Mouse (Mus musculus): ENCODE results near the gene Ublcp1. TPM values are rescaled to one million over a fixed set of nuclear protein-coding genes. Genes with fewer than 3 reads are reported as not detected.

Ublcp1 gene
- polyA plus RNA-seq, 1 experiment, result 0.53 TPM

DNA sequence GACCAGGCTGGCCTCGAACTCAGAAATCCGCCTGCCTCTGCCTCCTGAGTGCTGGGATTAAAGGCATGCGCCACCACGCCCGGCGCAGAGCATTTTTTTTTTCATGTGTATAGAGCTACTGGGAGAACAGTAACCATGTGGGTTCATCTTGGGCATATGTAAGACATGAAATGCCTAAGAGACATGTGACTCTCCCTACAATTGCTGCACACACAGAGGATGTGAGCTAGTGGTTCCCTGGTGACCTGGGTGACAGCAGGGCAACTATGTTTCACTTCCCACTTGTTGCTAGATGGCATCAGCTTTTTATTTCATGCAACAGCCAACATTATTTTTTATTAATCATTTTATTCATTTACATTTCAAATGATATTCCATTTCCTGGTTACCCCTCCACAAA lies 32.5 kb downstream of the Ublcp1 start:
- H3K9me3 ChIP-seq (ENCODE audit: control insufficient read depth, low read length), result no peaks in the 10 kb centered on the region
- no peaks in the 10 kb centered on the region for H3K27me3 ChIP-seq (ENCODE audit: control insufficient read depth)
- no peak overlapping the region for H3K4me3 ChIP-seq (replicated peaks)
- H3K36me3 ChIP-seq (ENCODE audit: control insufficient read depth), result no peaks in the 10 kb centered on the region
- H3K4me1 ChIP-seq (ENCODE audit: control insufficient read depth), result no peaks in the 10 kb centered on the region
- TF ChIP-seq TAL1 (IDR thresholded peaks at IDR 0.05; ENCODE audit: low read length) (no peak), GATA1 (IDR thresholded peaks at IDR 0.05; ENCODE audit: low read length) (no peak)

DNA sequence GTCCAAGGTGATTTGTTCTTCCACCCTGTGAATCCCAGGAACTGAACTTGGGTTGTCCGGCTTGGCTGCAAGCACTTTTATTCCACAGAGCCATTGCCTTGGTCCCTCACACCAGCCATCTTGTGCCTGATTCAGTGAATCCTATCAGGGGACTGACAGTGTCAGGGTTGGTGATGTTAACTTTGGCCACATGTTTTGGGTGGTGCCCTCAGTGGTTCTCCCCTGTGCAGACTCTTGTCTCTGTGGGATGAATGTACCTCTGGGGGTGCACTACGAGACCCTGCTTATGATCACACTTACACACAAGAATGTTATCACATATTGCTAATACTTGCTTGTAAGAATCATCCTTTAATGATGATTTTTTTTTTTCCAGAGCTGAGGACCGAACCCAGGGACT lies 40.3 kb downstream of the Ublcp1 start:
- H3K36me3 ChIP-seq (ENCODE audit: control insufficient read depth), result no peaks in the 10 kb centered on the region
- no peaks in the 10 kb centered on the region for H3K27me3 ChIP-seq (ENCODE audit: control insufficient read depth)
- no peak for TF ChIP-seq GATA1 (IDR thresholded peaks at IDR 0.05; ENCODE audit: low read length)
- no peak for TF ChIP-seq TAL1 (IDR thresholded peaks at IDR 0.05; ENCODE audit: low read length)
- no peak overlapping the region for H3K4me3 ChIP-seq (replicated peaks)
- no peaks in the 10 kb centered on the region for H3K4me1 ChIP-seq (ENCODE audit: control insufficient read depth)
- no peaks in the 10 kb centered on the region for H3K9me3 ChIP-seq (ENCODE audit: control insufficient read depth, low read length)

DNA sequence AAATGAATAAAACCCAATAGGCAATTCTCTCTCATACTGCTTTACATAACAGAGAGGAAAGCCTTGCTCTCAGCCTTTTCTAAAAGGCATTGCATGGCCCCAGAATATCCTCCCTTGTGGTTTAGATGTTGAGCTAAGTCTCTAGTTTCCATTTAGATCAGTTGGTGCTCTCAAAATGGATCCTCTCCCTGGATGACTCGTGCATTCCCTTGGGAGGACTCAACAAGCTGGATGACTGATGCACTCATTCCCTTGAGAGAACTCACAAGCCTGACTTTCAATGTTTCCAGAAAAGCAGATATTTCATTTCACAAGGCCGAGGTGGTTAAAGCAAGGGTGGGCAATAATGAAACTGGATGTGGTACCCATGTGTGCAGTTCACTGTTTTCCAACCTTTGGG lies 42.3 kb downstream of the Ublcp1 start:
- H3K4me1 ChIP-seq (ENCODE audit: control insufficient read depth), result no peaks in the 10 kb centered on the region
- no peak for TF ChIP-seq GATA1 (IDR thresholded peaks at IDR 0.05; ENCODE audit: low read length)
- no peak for TF ChIP-seq TAL1 (IDR thresholded peaks at IDR 0.05; ENCODE audit: low read length)
- no peak overlapping the region for H3K4me3 ChIP-seq (replicated peaks)
- H3K27me3 ChIP-seq (ENCODE audit: control insufficient read depth), result peaks cover 8% of the 10 kb centered on the region
- no peaks in the 10 kb centered on the region for H3K36me3 ChIP-seq (ENCODE audit: control insufficient read depth)
- no peaks in the 10 kb centered on the region for H3K9me3 ChIP-seq (ENCODE audit: control insufficient read depth, low read length)

DNA sequence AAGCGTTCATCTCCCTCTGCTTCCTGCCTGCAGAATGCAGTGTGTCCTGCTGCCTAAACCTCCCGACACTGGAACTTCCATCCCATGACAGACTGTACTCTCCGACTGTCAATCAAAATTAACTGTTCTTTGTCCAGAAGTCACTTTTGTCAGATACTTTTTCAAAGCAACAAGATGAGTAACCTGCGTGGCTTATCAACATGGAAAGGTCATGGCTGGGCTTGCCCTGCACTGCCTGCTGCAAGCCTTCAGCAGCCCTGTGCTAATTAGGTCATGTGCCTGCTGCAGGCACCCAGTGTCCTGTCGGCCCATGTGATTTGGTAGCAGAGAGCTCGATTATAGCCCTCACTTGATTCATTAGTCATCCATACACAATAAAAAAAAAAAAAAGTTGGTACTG lies 44.7 kb downstream of the Ublcp1 start:
- H3K27me3 ChIP-seq (ENCODE audit: control insufficient read depth), result peaks cover 11% of the 10 kb centered on the region
- no peaks in the 10 kb centered on the region for H3K4me1 ChIP-seq (ENCODE audit: control insufficient read depth)

DNA sequence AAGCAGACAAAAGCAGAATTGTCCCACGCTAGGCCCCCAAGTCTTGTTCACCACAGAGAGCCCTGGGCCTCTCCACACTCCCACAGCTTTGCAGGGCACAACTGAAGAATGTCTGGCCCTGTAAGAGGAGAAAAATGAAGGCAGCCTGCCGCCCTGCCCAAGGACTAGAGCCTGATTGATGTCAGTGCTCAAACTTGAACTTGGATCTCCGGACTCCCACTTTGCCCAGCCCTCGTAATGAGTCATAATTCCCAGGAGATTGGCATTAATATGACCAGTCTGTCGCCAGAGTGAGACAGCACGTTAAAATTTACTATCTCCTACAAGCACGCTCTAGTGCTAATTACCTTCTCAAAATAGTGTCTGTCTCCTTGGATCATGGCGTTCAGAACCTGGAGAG lies 45.3 kb downstream of the Ublcp1 start:
- TF ChIP-seq TAL1 (IDR thresholded peaks at IDR 0.05; ENCODE audit: low read length), result no peak
- TF ChIP-seq GATA1 (IDR thresholded peaks at IDR 0.05; ENCODE audit: low read length), result no peak
- Histone ChIP-seq H3K27me3 (ENCODE audit: control insufficient read depth) (peaks cover 11% of the 10 kb centered on the region), H3K9me3 (ENCODE audit: control insufficient read depth, low read length) (no peaks in the 10 kb centered on the region), H3K4me1 (ENCODE audit: control insufficient read depth) (no peaks in the 10 kb centered on the region), H3K36me3 (ENCODE audit: control insufficient read depth) (no peaks in the 10 kb centered on the region), H3K4me3 (replicated peaks) (no peak overlapping the region)

More for the DNA sequence above, 44.7 kb downstream of the Ublcp1 start:
- Histone ChIP-seq H3K36me3 (ENCODE audit: control insufficient read depth) (no peaks in the 10 kb centered on the region), H3K4me3 (replicated peaks) (no peak overlapping the region), H3K9me3 (ENCODE audit: control insufficient read depth, low read length) (no peaks in the 10 kb centered on the region)
- TF ChIP-seq TAL1 (IDR thresholded peaks at IDR 0.05; ENCODE audit: low read length) (no peak), GATA1 (IDR thresholded peaks at IDR 0.05; ENCODE audit: low read length) (no peak)

DNA sequence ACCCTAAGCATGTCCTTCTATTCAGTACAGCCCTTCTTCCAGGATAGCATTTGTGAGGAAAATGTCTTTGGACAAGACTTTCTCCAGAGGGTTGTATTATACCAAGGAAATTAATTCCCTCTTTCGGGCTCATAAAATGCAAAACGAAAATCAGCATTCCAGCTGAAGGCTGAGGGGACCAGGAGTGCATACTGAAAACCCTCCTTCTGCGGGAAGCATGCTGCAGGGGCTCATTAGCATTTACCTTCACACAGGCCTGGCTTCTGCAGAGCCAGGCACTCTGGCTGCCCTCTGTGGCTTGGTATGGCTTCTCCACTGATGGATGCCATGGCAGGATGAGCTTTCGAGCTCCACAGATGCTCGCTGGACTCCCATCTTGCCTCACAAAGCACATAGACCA lies 46.3 kb downstream of the Ublcp1 start:
- Histone ChIP-seq H3K27me3 (ENCODE audit: control insufficient read depth) (peaks cover 11% of the 10 kb centered on the region), H3K4me1 (ENCODE audit: control insufficient read depth) (no peaks in the 10 kb centered on the region), H3K4me3 (replicated peaks) (no peak overlapping the region), H3K36me3 (ENCODE audit: control insufficient read depth) (no peaks in the 10 kb centered on the region), H3K9me3 (ENCODE audit: control insufficient read depth, low read length) (no peaks in the 10 kb centered on the region)
- TF ChIP-seq TAL1 (IDR thresholded peaks at IDR 0.05; ENCODE audit: low read length) (no peak), GATA1 (IDR thresholded peaks at IDR 0.05; ENCODE audit: low read length) (no peak)

DNA sequence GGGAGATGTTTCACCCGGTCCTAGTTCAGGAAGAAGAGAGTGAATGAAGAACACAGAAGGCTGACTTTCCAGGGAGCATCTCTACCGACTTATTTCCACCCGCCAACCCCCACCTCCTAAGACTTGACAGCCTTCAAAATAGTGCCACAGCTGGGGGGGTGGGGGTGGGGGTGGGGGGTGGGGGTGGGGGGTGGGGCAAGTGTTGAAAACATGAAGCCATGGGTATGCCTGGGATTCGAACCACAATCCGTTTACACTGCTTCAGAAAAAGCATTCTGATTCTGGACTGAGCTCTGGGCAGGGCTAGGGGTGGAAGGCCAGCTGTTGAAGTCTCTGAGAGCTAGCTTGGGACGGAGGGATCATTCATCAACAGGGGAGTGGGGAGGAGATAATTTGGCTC lies 47.0 kb downstream of the Ublcp1 start:
- no peak overlapping the region for H3K4me3 ChIP-seq (replicated peaks)
- H3K36me3 ChIP-seq (ENCODE audit: control insufficient read depth), result no peaks in the 10 kb centered on the region
- H3K27me3 ChIP-seq (ENCODE audit: control insufficient read depth), result peaks cover 14% of the 10 kb centered on the region
- no peaks in the 10 kb centered on the region for H3K4me1 ChIP-seq (ENCODE audit: control insufficient read depth)
- H3K9me3 ChIP-seq (ENCODE audit: control insufficient read depth, low read length), result no peaks in the 10 kb centered on the region
- no peak for TF ChIP-seq GATA1 (IDR thresholded peaks at IDR 0.05; ENCODE audit: low read length)
- no peak for TF ChIP-seq TAL1 (IDR thresholded peaks at IDR 0.05; ENCODE audit: low read length)

DNA sequence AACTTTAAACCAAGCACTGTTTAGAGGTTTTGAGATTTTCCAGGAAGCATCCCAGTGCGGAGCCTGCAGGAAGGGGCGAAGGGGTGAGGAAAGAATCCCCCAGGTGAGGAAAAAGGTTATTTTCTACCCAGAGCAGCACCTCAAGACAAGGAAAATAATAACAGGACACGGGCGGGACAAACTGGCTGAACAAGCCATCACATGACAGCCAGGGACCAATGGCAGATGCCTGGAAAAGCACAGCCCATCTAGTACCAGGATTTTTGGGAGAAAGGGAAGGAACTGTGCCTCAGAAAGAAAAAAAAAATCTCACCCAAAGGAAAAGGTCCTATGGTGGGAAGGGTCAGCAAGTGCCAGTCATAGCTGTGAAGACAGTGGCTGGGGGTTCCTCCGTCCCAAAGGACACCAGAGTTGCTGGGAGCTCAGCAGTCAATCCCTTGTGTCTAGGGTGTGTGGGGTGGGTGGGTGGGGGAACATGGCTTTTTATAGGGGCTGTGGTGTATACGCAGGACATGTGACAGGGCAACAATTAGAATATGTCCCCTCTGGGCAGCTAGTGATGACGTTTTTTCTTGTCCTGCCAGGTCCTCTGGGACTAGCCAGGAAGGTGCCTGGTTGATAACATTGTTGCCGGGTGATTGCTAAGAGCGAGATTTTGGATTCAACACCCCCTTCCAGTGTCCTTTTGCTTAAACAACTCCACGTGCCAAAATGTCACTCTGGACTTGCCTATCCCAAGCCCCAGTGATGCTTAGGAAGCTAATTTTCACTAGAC lies 47.8 kb downstream of the Ublcp1 start:
- TF ChIP-seq TAL1 (IDR thresholded peaks at IDR 0.05; ENCODE audit: low read length) (no peak), GATA1 (IDR thresholded peaks at IDR 0.05; ENCODE audit: low read length) (no peak)
- Histone ChIP-seq H3K27me3 (ENCODE audit: control insufficient read depth) (peaks cover 17% of the 10 kb centered on the region), H3K4me3 (replicated peaks) (no peak overlapping the region), H3K9me3 (ENCODE audit: control insufficient read depth, low read length) (no peaks in the 10 kb centered on the region), H3K36me3 (ENCODE audit: control insufficient read depth) (no peaks in the 10 kb centered on the region), H3K4me1 (ENCODE audit: control insufficient read depth) (no peaks in the 10 kb centered on the region)

DNA sequence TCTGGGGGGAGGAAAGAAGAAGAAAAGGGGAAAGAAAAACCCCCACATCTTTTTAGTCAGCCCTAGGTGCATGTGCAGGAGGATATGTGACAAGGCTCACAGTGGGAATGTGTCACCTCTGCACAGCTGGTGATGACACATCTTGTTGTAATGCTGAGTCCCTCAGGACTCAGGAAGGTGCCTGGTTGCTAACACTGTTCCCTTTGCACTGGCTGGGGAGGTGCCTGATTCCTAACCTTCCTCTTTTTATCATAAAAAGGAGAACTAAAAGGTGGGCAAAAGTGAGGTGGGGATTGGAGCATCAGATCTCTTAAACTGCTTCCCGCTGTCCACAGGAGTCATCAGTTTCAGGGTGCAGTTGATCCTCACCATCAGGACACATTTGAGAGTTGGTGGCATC lies 52.9 kb downstream of the Ublcp1 start:
- H3K4me3 ChIP-seq (replicated peaks), result no peak overlapping the region
- no peaks in the 10 kb centered on the region for H3K36me3 ChIP-seq (ENCODE audit: control insufficient read depth)
- TF ChIP-seq TAL1 (IDR thresholded peaks at IDR 0.05; ENCODE audit: low read length) (no peak), GATA1 (IDR thresholded peaks at IDR 0.05; ENCODE audit: low read length) (no peak)
- H3K27me3 ChIP-seq (ENCODE audit: control insufficient read depth), result peaks cover 9% of the 10 kb centered on the region
- H3K4me1 ChIP-seq (ENCODE audit: control insufficient read depth), result no peaks in the 10 kb centered on the region
- H3K9me3 ChIP-seq (ENCODE audit: control insufficient read depth, low read length), result no peaks in the 10 kb centered on the region

DNA sequence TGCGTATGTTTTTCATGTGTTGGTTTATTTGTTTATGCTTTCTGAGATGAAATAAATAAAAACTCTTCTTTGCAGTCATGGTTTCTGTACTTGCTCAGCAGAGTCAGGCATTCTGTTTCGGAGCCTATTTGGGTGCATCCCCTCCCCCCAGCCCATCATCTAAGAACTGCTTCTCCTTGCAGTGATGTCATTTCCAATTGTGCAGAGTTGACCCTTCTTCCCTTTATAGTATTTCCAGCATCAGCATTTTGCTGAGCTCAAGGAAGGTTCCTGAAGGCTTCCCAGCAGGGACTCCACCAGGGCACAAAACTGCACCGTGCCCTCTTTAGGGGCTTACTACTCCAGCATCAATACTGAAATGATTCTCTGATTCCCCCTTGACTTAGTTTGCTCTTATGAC lies 55.7 kb downstream of the Ublcp1 start:
- Histone ChIP-seq H3K27me3 (ENCODE audit: control insufficient read depth) (peaks cover 10% of the 10 kb centered on the region), H3K4me3 (replicated peaks) (no peak overlapping the region), H3K4me1 (ENCODE audit: control insufficient read depth) (no peaks in the 10 kb centered on the region), H3K9me3 (ENCODE audit: control insufficient read depth, low read length) (no peaks in the 10 kb centered on the region), H3K36me3 (ENCODE audit: control insufficient read depth) (no peaks in the 10 kb centered on the region)
- TF ChIP-seq TAL1 (IDR thresholded peaks at IDR 0.05; ENCODE audit: low read length), result no peak

Measured in erythroblast, embryonic 14.5 days (primary cell).